Mouse (Mus musculus) heart, adult 2 months (tissue): Measurements from ENCODE around the gene Samd4b.

Experiments
- CTCF ChIP-seq: fragments of 200-600 bp; IDR thresholded peaks from 2 replicates; pipeline ENCODE4 v1.8.1; 2022; ENCODE audit warnings: antibody characterized with exemption, mild to moderate bottlenecking, moderate library complexity
- POLR2A ChIP-seq: fragments of 200-500 bp; IDR thresholded peaks from 2 replicates; pipeline ENCODE4 v1.6.1; 2011; ENCODE audit warnings: mild to moderate bottlenecking, low read depth, low read length, control low read depth; ENCODE audit not compliant: insufficient read depth

DNA sequence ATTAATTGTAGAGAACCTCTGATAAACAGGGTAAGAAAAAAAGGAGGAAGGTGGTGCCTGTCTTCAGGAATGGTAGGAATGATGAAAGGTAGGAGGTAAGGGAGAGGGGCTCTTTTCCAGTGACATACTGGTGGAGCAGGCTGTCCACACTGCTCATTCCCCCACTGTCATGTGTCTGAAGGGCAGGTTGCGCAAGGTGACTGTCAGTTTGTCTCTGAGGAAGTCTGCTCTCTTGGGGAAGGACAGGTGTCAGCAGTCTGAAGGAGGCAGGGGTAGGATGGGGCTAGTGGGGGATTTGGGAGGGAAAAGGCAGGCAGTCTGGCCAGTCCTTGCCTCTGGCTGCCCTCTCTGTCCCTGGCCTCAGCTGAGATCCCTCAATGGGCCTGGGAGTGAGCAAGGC, 196.9 kb downstream of the Samd4b start:
- TF ChIP-seq CTCF (no peak), POLR2A (no peak)
